Mouse (Mus musculus): Measurements from ENCODE around the gene Ttc21a.

GRCm38 (mm10) chr9:119890692-119891091 is 46.7 kb upstream of the Ttc21a start:
- peak; percentile 55 for TF ChIP-seq CTCF (conservative IDR thresholded peaks at IDR 0.05; ENCODE audit: low read length)
- TF ChIP-seq POU5F1 (IDR thresholded peaks at IDR 0.05; ENCODE audit: borderline replicate concordance, low read length) = no peak
- no peak for TF ChIP-seq NANOG (IDR thresholded peaks at IDR 0.05; ENCODE audit: borderline replicate concordance, low read length)
